Mouse (Mus musculus): ENCODE measurements around the gene Olfr95. TPM values are rescaled to one million over a fixed set of nuclear protein-coding genes. Genes with fewer than 3 reads are reported as not detected.
A peak's percentile ranks its signal among the peaks of the same experiment; 100 is the strongest.

Gene Olfr95
- polyA plus RNA-seq, 1 experiment from 2014 or later: not detected

GRCm38 (mm10) chr17:37200894-37201293 lies 12.0 kb downstream of the Olfr95 start, which contains the start of gene Olfr94:
Olfr94 (minus strand) TSS chr17:37200994.
- Histone ChIP-seq H3K4me3 (no peak within 1 kb of the TSS), H3K36me3 (no peaks in the 10 kb centered on the region), H3K9me3 (no peaks in the 10 kb centered on the region), H3K4me2 (replicated peaks) (no peak within 1 kb of the TSS), H3K9ac (replicated peaks) (no peak within 1 kb of the TSS), H3K27me3 (peaks cover 19% of the 10 kb centered on the region), H3K27ac (replicated peaks) (no peak within 1 kb of the TSS), H3K4me1 (peaks cover 9% of the 10 kb centered on the region)
- WGBS: 74% methylated on average over 2 of the region's 2 CpGs
- no peak for ATAC-seq (replicated peaks)

GRCm38 (mm10) chr17:37196845-37197724 lies 15.8 kb downstream of the Olfr95 start:
- Histone ChIP-seq H3K27ac (replicated peaks) (0 out of 2 replicates have a peak overlapping the region, but pooled peaks have one; percentile 44), H3K27me3 (peaks cover 28% of the 10 kb centered on the region)

GRCm38 (mm10) chr17:37194782-37195181 lies 18.1 kb downstream of the Olfr95 start:
- Histone ChIP-seq H3K4me1 (peaks cover 9% of the 10 kb centered on the region), H3K36me3 (no peaks in the 10 kb centered on the region), H3K9me3 (no peaks in the 10 kb centered on the region), H3K9ac (replicated peaks) (no peak overlapping the region), H3K27ac (replicated peaks) (no peak overlapping the region), H3K4me3 (no peak overlapping the region), H3K4me2 (replicated peaks) (no peak overlapping the region), H3K27me3 (peaks cover 28% of the 10 kb centered on the region)
- 90% methylated on average over 5 of the region's 5 CpGs for WGBS
- no peak for ATAC-seq (replicated peaks)

More at GRCm38 (mm10) chr17:37196845-37197724, 15.8 kb downstream of the Olfr95 start:
- Histone ChIP-seq H3K36me3 (no peaks in the 10 kb centered on the region), H3K4me2 (replicated peaks) (peak overlapping the region; percentile 95), H3K9me3 (no peaks in the 10 kb centered on the region), H3K4me1 (peaks cover 9% of the 10 kb centered on the region), H3K4me3 (peak overlapping the region; percentile 61), H3K9ac (replicated peaks) (peak overlapping the region; percentile 51)
- ATAC-seq (replicated peaks): peak; percentile 89
- WGBS: 1% methylated on average over 77 of the region's 77 CpGs

- peaks cover 28% of the 10 kb centered on the region for H3K27me3 ChIP-seq
- WGBS: 93% methylated on average over 2 of the region's 2 CpGs
- no peak within 1 kb of the TSS for H3K9ac ChIP-seq (replicated peaks)
- H3K36me3 ChIP-seq: no peaks in the 10 kb centered on the region
- H3K4me2 ChIP-seq (replicated peaks): no peak within 1 kb of the TSS
- H3K4me1 ChIP-seq: peaks cover 9% of the 10 kb centered on the region
- no peak within 1 kb of the TSS for H3K27ac ChIP-seq (replicated peaks)
- no peak for ATAC-seq (replicated peaks)
- no peaks in the 10 kb centered on the region for H3K9me3 ChIP-seq
- H3K4me3 ChIP-seq: no peak within 1 kb of the TSS
Observed at GRCm38 (mm10) chr17:37193656-37194055, 19.3 kb downstream of the Olfr95 start, which contains the start of gene Ubd. Ubd (plus strand) TSS chr17:37193892.

GRCm38 (mm10) chr17:37193032-37193431 lies 19.9 kb downstream of the Olfr95 start:
- no peaks in the 10 kb centered on the region for H3K36me3 ChIP-seq
- no peak overlapping the region for H3K27ac ChIP-seq (replicated peaks)
- no peak overlapping the region for H3K4me3 ChIP-seq
- ATAC-seq (replicated peaks): no peak
- no peak overlapping the region for H3K4me2 ChIP-seq (replicated peaks)
- no peaks in the 10 kb centered on the region for H3K9me3 ChIP-seq
- H3K9ac ChIP-seq (replicated peaks): no peak overlapping the region
- peaks cover 27% of the 10 kb centered on the region for H3K27me3 ChIP-seq
- H3K4me1 ChIP-seq: peaks cover 9% of the 10 kb centered on the region

- H3K9me3 ChIP-seq: no peaks in the 10 kb centered on the region
- no peak overlapping the region for H3K9ac ChIP-seq (replicated peaks)
- no peaks in the 10 kb centered on the region for H3K36me3 ChIP-seq
- ATAC-seq (replicated peaks): no peak
- no peak overlapping the region for H3K4me2 ChIP-seq (replicated peaks)
- no peak overlapping the region for H3K27ac ChIP-seq (replicated peaks)
- peaks cover 9% of the 10 kb centered on the region; the same call in 1 of the 2 replicates for H3K27me3 ChIP-seq
- WGBS: 28% methylated on average over 2 of the region's 2 CpGs
- H3K4me1 ChIP-seq: no peaks in the 10 kb centered on the region
- no peak overlapping the region for H3K4me3 ChIP-seq
Observed at GRCm38 (mm10) chr17:37190711-37191110, 22.2 kb downstream of the Olfr95 start.

- 57% methylated on average over 6 of the region's 6 CpGs for WGBS
- no peaks in the 10 kb centered on the region for H3K9me3 ChIP-seq
Observed at GRCm38 (mm10) chr17:37185474-37185873, 27.4 kb downstream of the Olfr95 start.

GRCm38 (mm10) chr17:37161394-37161793 lies 51.5 kb downstream of the Olfr95 start, which contains the start of gene Olfr93:
Olfr93 (minus strand) TSS chr17:37161494.
- Histone ChIP-seq H3K4me2 (replicated peaks) (no peak within 1 kb of the TSS), H3K9me3 (no peaks in the 10 kb centered on the region), H3K4me1 (no peaks in the 10 kb centered on the region), H3K9ac (replicated peaks) (no peak within 1 kb of the TSS), H3K4me3 (no peak within 1 kb of the TSS), H3K27ac (replicated peaks) (no peak within 1 kb of the TSS), H3K36me3 (no peaks in the 10 kb centered on the region), H3K27me3 (no peaks in the 10 kb centered on the region)
- no peak for ATAC-seq (replicated peaks)

More at GRCm38 (mm10) chr17:37185474-37185873, 27.4 kb downstream of the Olfr95 start:
- Histone ChIP-seq H3K4me2 (replicated peaks) (no peak overlapping the region), H3K9ac (replicated peaks) (no peak overlapping the region), H3K27ac (replicated peaks) (no peak overlapping the region), H3K36me3 (no peaks in the 10 kb centered on the region), H3K27me3 (no peaks in the 10 kb centered on the region), H3K4me3 (no peak overlapping the region), H3K4me1 (no peaks in the 10 kb centered on the region)
- no peak for ATAC-seq (replicated peaks)

Other genes with a start within 250 kb of the Olfr95 start
- gene 2410137M14Rik, start 231.9 kb downstream of the Olfr95 start, polyA plus RNA-seq (2015; fragmentation: Nextera tagmentation; extraction: Ambion mirVana): 0.37 TPM in 1 of 2 replicates, not detected in the other
- 2.0 TPM in 2 replicates for gene H2-M5, start 223.6 kb downstream of the Olfr95 start, polyA plus RNA-seq (2015; fragmentation: Nextera tagmentation; extraction: Ambion mirVana)
- gene Zfp57, start 212.0 kb downstream of the Olfr95 start, polyA plus RNA-seq (2015; fragmentation: Nextera tagmentation; extraction: Ambion mirVana): 329 and 340 TPM in 2 replicates
- 1.9 and 2.4 TPM in 2 replicates for gene Mog, start 189.7 kb downstream of the Olfr95 start, polyA plus RNA-seq (2015; fragmentation: Nextera tagmentation; extraction: Ambion mirVana)
- gene Gabbr1, start 167.2 kb downstream of the Olfr95 start, polyA plus RNA-seq (2015; fragmentation: Nextera tagmentation; extraction: Ambion mirVana): 50.9 and 53.1 TPM in 2 replicates
- gene Olfr90, start 124.6 kb downstream of the Olfr95 start, polyA plus RNA-seq (2015; fragmentation: Nextera tagmentation; extraction: Ambion mirVana): not detected in 2 replicates
- gene Olfr91, start 114.8 kb downstream of the Olfr95 start, polyA plus RNA-seq (2015; fragmentation: Nextera tagmentation; extraction: Ambion mirVana): not detected in 2 replicates
- gene Olfr92, start 93.0 kb downstream of the Olfr95 start, polyA plus RNA-seq (2015; fragmentation: Nextera tagmentation; extraction: Ambion mirVana): not detected in 2 replicates
- not detected in 2 replicates for gene Olfr93, start 51.6 kb downstream of the Olfr95 start, polyA plus RNA-seq (2015; fragmentation: Nextera tagmentation; extraction: Ambion mirVana)
- not detected in 2 replicates for gene Ubd, start 19.2 kb downstream of the Olfr95 start, polyA plus RNA-seq (2015; fragmentation: Nextera tagmentation; extraction: Ambion mirVana)
- not detected in 2 replicates for gene Olfr94, start 12.1 kb downstream of the Olfr95 start, polyA plus RNA-seq (2015; fragmentation: Nextera tagmentation; extraction: Ambion mirVana)
- not detected in 2 replicates for gene Olfr96, start 7.0 kb upstream of the Olfr95 start, polyA plus RNA-seq (2015; fragmentation: Nextera tagmentation; extraction: Ambion mirVana)
- gene Olfr97, start 24.2 kb upstream of the Olfr95 start, polyA plus RNA-seq (2015; fragmentation: Nextera tagmentation; extraction: Ambion mirVana): not detected in 2 replicates
- gene Olfr98, start 50.6 kb upstream of the Olfr95 start, polyA plus RNA-seq (2015; fragmentation: Nextera tagmentation; extraction: Ambion mirVana): not detected in 2 replicates
- 0.61 and 1.0 TPM in 2 replicates for gene H2-M3, start 57.1 kb upstream of the Olfr95 start, polyA plus RNA-seq (2015; fragmentation: Nextera tagmentation; extraction: Ambion mirVana)
- not detected in 2 replicates for gene Olfr99, start 70.3 kb upstream of the Olfr95 start, polyA plus RNA-seq (2015; fragmentation: Nextera tagmentation; extraction: Ambion mirVana)
- not detected in 2 replicates for gene Olfr101, start 91.2 kb upstream of the Olfr95 start, polyA plus RNA-seq (2015; fragmentation: Nextera tagmentation; extraction: Ambion mirVana)
- not detected in 2 replicates for gene Olfr102, start 103.9 kb upstream of the Olfr95 start, polyA plus RNA-seq (2015; fragmentation: Nextera tagmentation; extraction: Ambion mirVana)
- not detected in 2 replicates for gene Olfr103, start 126.6 kb upstream of the Olfr95 start, polyA plus RNA-seq (2015; fragmentation: Nextera tagmentation; extraction: Ambion mirVana)
- gene Olfr104-ps, start 146.5 kb upstream of the Olfr95 start, polyA plus RNA-seq (2015; fragmentation: Nextera tagmentation; extraction: Ambion mirVana): not detected in 2 replicates
- not detected in 2 replicates for gene Olfr105-ps, start 165.9 kb upstream of the Olfr95 start, polyA plus RNA-seq (2015; fragmentation: Nextera tagmentation; extraction: Ambion mirVana)
- not detected in 2 replicates for gene Olfr106-ps, start 177.3 kb upstream of the Olfr95 start, polyA plus RNA-seq (2015; fragmentation: Nextera tagmentation; extraction: Ambion mirVana)
- not detected in 2 replicates for gene Olfr107, start 186.1 kb upstream of the Olfr95 start, polyA plus RNA-seq (2015; fragmentation: Nextera tagmentation; extraction: Ambion mirVana)
- not detected in 2 replicates for gene Olfr108, start 232.4 kb upstream of the Olfr95 start, polyA plus RNA-seq (2015; fragmentation: Nextera tagmentation; extraction: Ambion mirVana)
- not detected in 2 replicates for gene Olfr109, start 245.8 kb upstream of the Olfr95 start, polyA plus RNA-seq (2015; fragmentation: Nextera tagmentation; extraction: Ambion mirVana)

All from forebrain, embryonic 15.5 days (tissue).